ENCODE assay signal across 9 mouse cellular contexts in genomic region chr17:12660572-12661260, GRCm38 (mm10). TPM values are rescaled to one million over a fixed set of nuclear protein-coding genes. Genes with fewer than 3 reads are reported as not detected.
A peak's percentile ranks its signal among the peaks of the same experiment; 100 is the strongest.
DNase-seq lines count a peak whose midpoint lies in the region; ATAC-seq lines count a peak whose summit lies in the region.
"Had no signal": no experiment of that assay in that cellular context is flagged by ENCODE, and none has a peak within 500 bp of the region (broad histone marks: within the 10 kb centered on the region; RNA-seq: fewer than 3 reads in every experiment).

No protein-coding gene starts in this region.

- peaks cover 9% of the 10 kb centered on the region for H3K4me1 ChIP-seq in hindbrain, embryonic 10.5 days (replicated peaks)
- no peaks in the 10 kb centered on the region for H3K4me1 ChIP-seq in hindbrain, embryonic 12.5 days

- no peak overlapping the region for H3K9ac ChIP-seq in hindbrain, embryonic 12.5 days

- no peaks in the 10 kb centered on the region for H3K36me3 ChIP-seq in hindbrain, embryonic 10.5 days
- no peaks in the 10 kb centered on the region for H3K36me3 ChIP-seq in hindbrain, embryonic 12.5 days

- no peaks in the 10 kb centered on the region for H3K9me3 ChIP-seq in hindbrain, embryonic 10.5 days
- no peaks in the 10 kb centered on the region for H3K9me3 ChIP-seq in hindbrain, embryonic 12.5 days (replicated peaks)

- 69% methylated on average over 13 of the region's 13 CpGs for WGBS in hindbrain, embryonic 10.5 days
- WGBS in hindbrain, embryonic 12.5 days: 72% methylated on average over 13 of the region's 13 CpGs

- ATAC-seq in hindbrain, embryonic 12.5 days (ENCODE audit: low FRiP score): no peak
- ATAC-seq in megakaryocyte-erythroid progenitor cell, adult 5-6 weeks (replicated peaks; ENCODE audit: low FRiP score, low TSS enrichment, poor library complexity, severe bottlenecking): peak; percentile 42

- intact Hi-C loops in heart, postnatal 36 days (cut with DNase I): loop anchor here (1.0 to 2.0 kb wide), 4 partner anchors 98 to 244 kb away; no protein-coding TSS in a partner anchor

- H3K4me2 ChIP-seq in hindbrain, embryonic 12.5 days (replicated peaks): no peak overlapping the region

- H3K27ac ChIP-seq in hindbrain, embryonic 10.5 days: no peak overlapping the region
- no peak overlapping the region for H3K27ac ChIP-seq in hindbrain, embryonic 12.5 days

- peaks cover 6% of the 10 kb centered on the region; the same call in 1 of the 2 replicates for H3K27me3 ChIP-seq in hindbrain, embryonic 10.5 days (ENCODE audit: insufficient read depth, poor library complexity, severe bottlenecking)
- H3K27me3 ChIP-seq in hindbrain, embryonic 12.5 days: no peaks in the 10 kb centered on the region

- peak; percentile 13 for DNase-seq in hindbrain, embryonic 10.5 days (ENCODE audit: low spot score)
- DNase-seq in B cell, adult 2 months: peak; percentile 10 to 18
- DNase-seq in adipocyte (ENCODE audit: low spot score): peak; percentile 77
- DNase-seq in heart, postnatal 36 days: peak; percentile 25 to 33
- DNase-seq in urinary bladder, adult 18-20 months (ENCODE audit: low spot score in 2 of 2): no peak
- no peak for DNase-seq in spleen, postnatal 4 days (ENCODE audit: low spot score in 2 of 2)

- no peak overlapping the region for H3K4me3 ChIP-seq in hindbrain, embryonic 10.5 days
- no peak overlapping the region for H3K4me3 ChIP-seq in hindbrain, embryonic 12.5 days

RNA-seq across cellular contexts. Expression of gene Slc22a1, which starts 14.9 kb away (rescaled TPM):
- polyA plus RNA-seq in hindbrain, embryonic 10.5 days (2016; fragmentation: Nextera tagmentation; extraction: Ambion mirVana): not detected in 2 replicates
- polyA plus RNA-seq in hindbrain, embryonic 12.5 days (2016; fragmentation: Nextera tagmentation; extraction: Ambion mirVana): not detected in 2 replicates
- total RNA-seq in heart, postnatal 36 days (2021): 10 to 100 TPM in 1 of 2 experiments, 1 to 10 TPM in 1; 7.1 to 10.6 TPM
- total RNA-seq in megakaryocyte-erythroid progenitor cell, adult 5-6 weeks (2014; fragmentation: Nextera tagmentation): not detected in 2 replicates
- not detected in 2 replicates for total RNA-seq in megakaryocyte-erythroid progenitor cell, adult 5-6 weeks (2017)
- total RNA-seq: layer of hippocampus, postnatal 36 days had no signal

Comparison
In these comparisons a context has a peak if more than half of its experiments do, and no peak if none do; other contexts are left out.
1. DNase-seq: peak in hindbrain, embryonic 10.5 days (single experiment), B cell, adult 2 months (2 of 2), adipocyte (single experiment) and heart, postnatal 36 days (2 of 2); none in urinary bladder, adult 18-20 months (0 of 2) and spleen, postnatal 4 days (0 of 2).
2. RNA of gene Slc22a1, which starts 14.9 kb away (total RNA-seq): 7.1 to 10.6 TPM in heart, postnatal 36 days; not detected in megakaryocyte-erythroid progenitor cell, adult 5-6 weeks; every median in the first group is over 4 times any median in the second.